Mouse (Mus musculus): Measurements from ENCODE around the gene Slc35b3. TPM values are rescaled to one million over a fixed set of nuclear protein-coding genes. Genes with fewer than 3 reads are reported as not detected.

Slc35b3 gene
- polyA plus RNA-seq, 1 experiment, result 21.9 TPM

- no peaks in the 10 kb centered on the region for H3K4me1 ChIP-seq (ENCODE audit: control insufficient read depth, insufficient read depth, low read length)
- no peak for DNase-seq
- no peak overlapping the region for H3K4me3 ChIP-seq (replicated peaks; ENCODE audit: insufficient read depth, low read depth, low read length)
- WGBS, result 81% methylated on average over 6 of the region's 6 CpGs
- H3K27me3 ChIP-seq (ENCODE audit: control insufficient read depth, insufficient read depth, low read length), result no peaks in the 10 kb centered on the region
- no peak overlapping the region for H3K27ac ChIP-seq (ENCODE audit: insufficient read depth, low read length)
- TF ChIP-seq POLR2A (IDR thresholded peaks at IDR 0.05; ENCODE audit: borderline replicate concordance, insufficient read depth, low read length) (no peak), CTCF (IDR thresholded peaks at IDR 0.05; ENCODE audit: borderline replicate concordance, insufficient read depth, low read depth, low read length) (no peak)
These were observed 45.9 kb downstream of the Slc35b3 start for GRCm38 (mm10) chr13:38914771-38915170.

- Histone ChIP-seq H3K4me3 (replicated peaks; ENCODE audit: insufficient read depth, low read depth, low read length) (no peak overlapping the region), H3K27me3 (ENCODE audit: control insufficient read depth, insufficient read depth, low read length) (no peaks in the 10 kb centered on the region), H3K4me1 (ENCODE audit: control insufficient read depth, insufficient read depth, low read length) (no peaks in the 10 kb centered on the region), H3K27ac (ENCODE audit: insufficient read depth, low read length) (no peak overlapping the region)
- DNase-seq, result no peak
- 72% methylated on average over 3 of the region's 3 CpGs for WGBS
- TF ChIP-seq POLR2A (IDR thresholded peaks at IDR 0.05; ENCODE audit: borderline replicate concordance, insufficient read depth, low read length) (no peak), CTCF (IDR thresholded peaks at IDR 0.05; ENCODE audit: borderline replicate concordance, insufficient read depth, low read depth, low read length) (no peak)
These were observed 68.3 kb downstream of the Slc35b3 start for GRCm38 (mm10) chr13:38892364-38892763.
